Mouse (Mus musculus) cerebellum, adult 11 months (tissue): ENCODE measurements around the gene Entpd7.
A peak's percentile ranks its signal among the peaks of the same experiment; 100 is the strongest.

Experiments used
- DNase-seq: peaks from one replicate; pipeline ENCODE4 v3.0.0; 2022

The Entpd7 gene

DNA sequence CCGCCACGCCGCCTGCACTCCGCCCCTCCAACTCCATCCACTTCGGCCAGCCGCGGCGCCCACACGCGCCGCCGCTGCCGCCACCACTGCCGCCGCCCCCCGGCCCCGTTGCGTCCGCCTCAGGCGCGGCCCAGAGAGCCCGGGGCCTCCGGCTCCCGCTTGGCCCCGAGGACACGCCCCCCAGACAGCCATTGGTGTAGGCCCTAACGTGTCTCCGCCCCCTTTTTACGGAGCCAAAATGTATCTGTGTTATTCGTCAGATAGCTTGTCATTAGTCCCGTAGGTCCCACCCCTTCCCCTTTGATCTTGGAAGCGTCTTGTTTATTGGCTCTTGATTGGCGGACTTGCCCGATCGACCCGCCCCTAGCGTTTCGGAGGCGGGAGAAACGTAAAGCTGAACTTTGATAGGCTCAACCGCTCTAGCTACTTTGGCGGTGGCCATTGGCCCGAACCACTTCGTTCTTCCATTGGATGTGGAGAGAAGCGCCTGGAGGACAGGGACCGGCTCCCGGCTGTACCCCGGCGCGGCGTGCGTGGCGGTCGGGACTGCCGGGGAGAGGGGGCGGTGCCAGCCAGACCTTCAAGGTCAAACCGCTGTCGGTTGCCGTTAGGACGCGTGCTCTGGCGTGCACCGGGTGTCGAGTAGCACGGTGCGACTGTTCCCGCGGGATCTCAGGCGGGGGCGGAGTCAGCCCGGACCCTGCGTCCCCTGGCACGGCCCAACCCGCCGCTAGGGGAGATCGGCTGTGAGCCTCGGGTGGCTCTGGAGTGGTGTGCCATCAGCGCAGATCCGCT, 14.5 kb upstream of the Entpd7 start, which contains the start of gene Slc25a28:
Gene Slc25a28 (minus strand): TSS at position 152 of the 795 bp plus-strand sequence.
- peak; percentile 98 for DNase-seq

DNA sequence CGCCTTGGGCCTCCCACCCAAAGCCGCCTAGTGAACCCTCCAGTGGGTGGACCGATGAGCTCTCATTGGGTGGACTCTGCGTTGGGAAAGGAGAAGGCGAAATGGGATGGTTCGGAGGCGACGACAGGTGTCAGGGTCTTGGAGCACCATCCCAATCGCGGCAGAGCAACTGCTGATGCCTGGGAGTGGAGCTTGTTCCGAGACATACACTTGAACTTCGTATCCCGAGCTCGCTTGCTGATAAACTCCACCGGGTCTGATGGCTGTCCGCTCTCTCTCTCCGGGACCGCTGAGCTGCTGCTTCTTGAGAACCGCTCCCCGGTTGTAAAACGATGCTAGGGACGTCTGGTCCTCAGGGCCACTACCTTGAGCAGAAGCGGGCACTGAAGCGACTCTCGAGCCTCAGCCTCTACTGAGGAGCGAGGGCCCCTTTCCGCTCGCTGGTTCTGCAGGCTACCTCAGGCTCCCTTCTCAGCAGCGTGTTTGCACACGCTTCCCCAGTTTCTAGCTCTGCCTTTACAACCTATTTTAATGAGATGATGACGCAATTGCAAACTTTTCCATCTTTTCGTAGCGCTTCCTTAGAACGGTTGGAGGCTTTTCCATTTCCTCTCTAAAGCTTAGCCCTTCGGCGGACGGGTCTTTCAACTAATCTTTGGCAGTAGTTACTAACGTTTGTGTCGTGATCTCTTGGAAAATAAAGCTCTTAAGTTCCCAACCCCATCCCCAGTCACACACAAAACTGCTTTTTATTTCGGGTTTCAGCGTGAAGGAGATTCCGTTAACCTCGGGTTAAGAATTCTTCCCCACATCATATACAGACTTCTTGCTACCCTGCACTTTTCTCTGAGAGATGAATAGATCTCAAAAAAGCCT, 13.7 kb upstream of the Entpd7 start:
- no peak for DNase-seq

DNA sequence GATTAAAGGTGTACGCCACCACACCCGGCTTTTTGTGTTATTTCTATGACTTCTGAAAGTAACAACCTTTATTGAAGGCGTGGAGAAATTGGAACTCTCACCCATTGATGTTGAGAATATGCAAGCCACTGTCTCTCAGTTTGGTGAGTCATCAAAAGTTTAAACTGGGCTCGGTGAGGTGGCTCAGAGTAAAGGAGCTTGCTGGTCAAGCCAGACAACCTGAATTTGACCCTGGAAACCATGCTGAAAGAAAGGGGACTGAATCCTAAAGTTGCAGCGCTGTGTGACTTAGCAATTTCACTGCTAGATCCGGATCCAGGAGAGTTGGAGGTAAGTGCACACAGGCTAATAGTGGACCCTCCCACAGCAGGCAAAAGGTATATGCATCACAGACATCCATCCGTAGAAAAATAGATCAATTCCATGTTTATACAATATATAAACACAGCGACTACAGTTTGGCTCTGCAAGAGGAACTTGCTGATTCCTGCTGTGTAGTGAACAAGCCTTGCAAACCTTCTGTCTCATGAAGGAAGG, 10.9 kb upstream of the Entpd7 start:
- DNase-seq, result no peak

DNA sequence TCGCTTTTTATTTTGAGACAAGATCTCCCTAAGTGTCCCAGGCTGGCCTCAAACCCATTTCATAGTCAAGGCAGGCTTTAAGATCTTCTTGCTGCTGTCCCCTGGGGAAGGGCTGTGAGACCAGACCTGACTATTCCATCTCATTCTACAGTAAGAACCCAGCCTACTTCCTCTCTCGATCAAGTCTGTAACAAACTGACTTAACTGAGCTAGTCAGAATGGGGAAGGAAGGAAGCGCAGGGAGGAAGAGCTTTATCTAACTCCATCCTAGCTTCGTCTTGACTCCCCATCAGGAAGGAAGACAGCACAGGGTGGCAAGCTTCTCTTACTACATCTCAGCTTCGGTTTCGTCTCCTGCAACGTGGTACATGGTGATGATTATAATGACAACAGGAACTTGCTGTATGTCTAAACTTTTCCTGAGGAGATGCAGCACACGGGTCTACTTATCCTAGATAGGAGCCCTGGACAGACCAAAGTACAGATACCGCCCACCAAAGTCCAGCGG, 9.9 kb upstream of the Entpd7 start:
- DNase-seq, result no peak

DNA sequence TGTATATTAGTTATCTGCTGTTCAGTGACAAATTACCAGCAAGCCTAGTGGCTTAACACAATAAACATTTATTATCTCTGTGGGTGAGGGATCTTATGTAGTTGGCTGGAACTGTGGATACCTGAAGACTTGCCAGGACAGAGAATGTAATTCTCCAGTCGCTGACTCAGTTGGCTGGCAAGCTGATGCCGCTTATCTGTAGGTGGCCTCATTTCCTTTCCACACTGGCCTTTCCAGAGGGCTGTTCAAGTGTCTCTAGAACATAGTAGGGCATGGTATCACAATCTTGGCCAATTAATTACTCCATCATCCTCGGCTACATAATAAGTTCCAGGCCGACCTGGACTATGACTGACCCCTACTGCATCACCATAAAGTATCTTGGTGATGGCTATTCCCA, 7.9 kb upstream of the Entpd7 start:
- DNase-seq, result no peak

DNA sequence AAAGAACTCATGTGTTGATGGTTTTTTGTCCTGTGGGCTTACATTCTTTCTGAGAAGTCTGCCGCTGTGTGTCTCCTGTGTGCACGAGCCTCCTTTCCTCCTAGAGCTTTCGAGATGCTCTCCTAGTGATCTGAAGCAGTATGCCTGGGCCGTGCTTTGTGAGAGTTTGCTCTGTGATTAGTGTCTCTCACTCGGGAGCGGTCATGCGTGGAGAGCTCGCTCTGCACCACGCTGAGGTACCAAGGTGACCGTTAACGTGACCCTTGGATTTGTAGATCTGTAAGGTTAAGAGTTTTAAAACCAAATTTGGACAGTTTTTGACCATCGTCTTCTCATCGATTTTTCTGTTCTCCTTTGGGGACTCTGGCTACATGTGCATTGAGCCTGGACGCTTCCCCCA, 3.3 kb downstream of the Entpd7 start:
- no peak for DNase-seq

DNA sequence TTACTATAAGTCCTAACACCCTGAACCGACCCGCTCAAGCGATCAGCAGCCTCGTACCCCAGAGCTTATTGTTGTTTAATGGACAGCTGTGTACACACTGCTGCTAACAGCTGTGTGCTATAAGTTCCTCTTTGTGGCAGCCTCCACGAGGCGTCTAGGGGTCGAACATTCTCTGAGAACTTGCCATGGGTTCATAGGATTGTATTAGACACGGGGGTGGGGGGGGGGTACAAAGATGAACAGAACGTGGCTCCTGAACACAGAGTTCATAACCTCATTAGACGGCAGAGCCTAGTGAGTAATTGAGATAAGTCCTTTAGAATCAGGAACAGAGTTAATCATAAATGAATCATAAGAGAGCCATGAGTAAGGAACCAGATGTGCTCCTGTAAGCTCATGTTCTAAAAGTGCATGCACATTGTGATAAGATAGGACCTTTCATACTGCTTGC, 6.1 kb downstream of the Entpd7 start:
- no peak for DNase-seq

DNA sequence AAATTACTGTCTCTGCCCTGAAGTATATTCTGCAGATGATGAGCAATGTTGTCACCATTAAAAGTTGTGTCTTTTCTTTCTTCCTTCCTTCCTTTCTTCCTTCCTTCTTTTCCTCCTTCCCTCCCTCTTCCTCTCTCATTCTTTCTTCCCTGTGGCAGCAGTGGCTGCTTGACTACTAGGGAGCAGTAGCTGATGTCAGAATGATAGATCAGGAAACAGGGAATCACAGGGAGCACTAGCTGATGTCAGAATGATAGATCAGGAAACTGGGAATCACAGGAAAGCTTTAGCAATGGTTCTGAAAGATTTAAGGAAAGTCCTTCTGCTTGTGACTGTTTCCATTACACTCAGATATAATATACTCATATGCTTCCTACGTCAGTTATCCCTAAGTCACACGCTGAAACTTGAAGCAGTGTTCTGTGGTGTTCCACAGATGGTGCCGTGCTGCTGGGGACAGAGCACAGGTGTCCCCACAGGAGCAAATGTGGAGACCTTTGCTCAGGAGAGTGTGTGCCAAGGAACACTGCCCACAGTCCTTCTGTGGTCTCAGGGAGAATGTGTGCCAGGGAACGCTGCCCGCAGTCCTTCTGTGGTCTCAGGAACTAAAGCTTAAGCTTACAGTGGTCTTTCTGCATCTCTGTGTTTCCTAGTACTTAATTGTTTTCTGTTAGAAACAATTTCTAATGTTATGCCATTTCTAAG, 8.3 kb downstream of the Entpd7 start:
- DNase-seq, result no peak

DNA sequence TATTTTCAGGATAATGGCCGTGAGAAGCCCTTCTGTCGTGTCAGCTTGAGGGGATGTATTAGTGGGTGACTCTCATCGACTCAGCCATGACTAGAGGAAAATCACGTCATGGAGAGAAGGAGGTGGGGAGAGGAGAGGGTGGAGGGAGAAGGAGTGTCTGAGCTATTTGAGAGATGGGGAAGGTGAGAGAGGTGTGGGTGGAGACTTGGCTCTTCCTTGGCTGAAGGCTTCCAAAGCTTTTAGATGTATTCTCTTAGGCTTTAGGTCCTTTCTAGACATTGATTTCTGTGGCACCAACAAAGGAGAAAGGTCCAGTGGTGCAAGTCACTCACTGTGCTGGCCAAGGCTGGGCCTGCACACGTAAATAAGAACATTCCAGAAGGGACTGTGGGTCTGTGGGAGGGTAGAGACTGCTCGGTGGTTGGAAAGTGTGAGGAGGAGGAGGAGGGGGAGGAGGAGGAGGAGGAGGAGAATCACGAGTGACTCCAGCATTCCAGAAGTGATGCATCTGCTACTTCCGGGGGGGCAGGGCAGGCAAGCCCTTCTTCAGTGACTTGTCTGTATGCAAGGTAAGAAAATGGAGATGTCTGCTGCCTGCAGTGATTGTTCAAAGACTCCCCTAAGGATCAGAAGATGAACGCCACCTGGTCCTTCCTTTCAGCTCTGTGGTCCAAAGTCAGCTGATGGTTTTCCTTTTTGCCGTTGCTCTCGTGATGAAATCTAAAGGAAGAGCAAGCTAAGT, 9.7 kb downstream of the Entpd7 start:
- DNase-seq, result no peak

DNA sequence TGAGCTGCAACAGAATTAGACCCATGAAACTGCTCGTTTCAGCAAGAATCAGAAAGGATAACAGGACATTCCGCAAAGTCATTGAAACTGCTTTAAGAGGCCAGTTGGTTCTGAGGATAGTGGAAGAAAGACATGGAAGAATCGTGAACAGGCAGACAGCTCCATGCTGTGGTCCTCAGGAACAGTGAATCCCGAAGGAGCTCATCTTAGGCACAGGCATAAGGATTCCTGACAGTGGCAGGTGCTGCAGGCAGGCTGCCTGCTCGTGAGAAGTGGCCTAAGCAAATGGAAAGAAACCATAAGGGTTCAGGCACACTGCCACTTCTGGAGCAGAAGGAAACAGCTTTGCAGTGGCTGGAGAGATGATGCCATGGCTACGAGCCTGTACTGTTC, 10.3 kb downstream of the Entpd7 start:
- DNase-seq, result no peak

DNA sequence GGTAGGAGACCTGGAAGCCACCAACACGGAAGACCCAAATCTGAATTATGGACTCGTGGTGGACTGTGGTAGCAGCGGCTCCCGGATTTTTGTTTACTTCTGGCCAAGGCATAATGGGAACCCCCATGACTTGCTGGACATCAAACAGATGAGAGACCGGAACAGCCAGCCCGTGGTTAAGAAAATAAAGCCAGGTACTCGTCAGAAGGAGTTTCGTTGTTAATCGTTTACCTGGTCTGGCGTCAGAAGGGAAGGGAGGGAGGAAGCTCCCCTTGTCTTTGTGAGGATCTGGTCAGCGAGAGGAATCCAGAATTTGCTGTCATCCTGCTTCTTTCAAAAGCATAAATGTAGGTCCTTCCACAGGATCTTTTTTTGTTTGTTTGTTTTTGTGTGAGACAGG, 14.7 kb downstream of the Entpd7 start:
- no peak for DNase-seq

DNA sequence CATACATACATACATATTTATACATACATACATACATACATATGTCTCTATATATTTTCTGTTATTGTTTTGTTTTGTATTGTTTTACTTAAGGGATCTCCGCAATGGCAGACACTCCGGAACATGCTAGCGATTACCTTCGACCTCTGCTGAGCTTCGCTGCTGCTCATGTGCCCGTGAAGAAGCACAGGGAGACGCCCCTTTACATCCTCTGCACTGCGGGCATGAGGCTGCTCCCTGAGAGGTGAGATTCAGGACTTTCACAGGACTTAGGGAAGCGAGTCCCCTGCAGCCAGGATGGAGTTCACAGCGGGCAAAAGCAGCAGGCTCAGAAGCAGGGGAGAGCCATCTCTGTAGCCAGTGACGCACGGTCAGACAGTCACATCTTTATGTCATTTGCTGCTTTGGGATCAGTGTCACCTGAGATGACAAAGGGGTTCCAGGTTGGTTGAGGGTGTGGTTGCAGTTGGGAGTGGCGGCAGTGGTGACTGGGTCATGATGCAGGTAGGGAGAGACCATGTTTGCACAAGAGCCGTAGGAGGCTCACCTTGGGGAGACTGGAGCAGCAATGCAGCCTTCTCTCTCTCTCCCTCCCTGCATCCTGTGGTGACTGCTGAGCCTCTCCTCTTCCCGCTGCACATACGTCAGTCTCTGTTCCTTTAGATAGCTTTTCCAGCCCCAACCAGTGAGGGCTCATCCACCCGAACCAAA, 15.5 kb downstream of the Entpd7 start:
- no peak for DNase-seq

DNA sequence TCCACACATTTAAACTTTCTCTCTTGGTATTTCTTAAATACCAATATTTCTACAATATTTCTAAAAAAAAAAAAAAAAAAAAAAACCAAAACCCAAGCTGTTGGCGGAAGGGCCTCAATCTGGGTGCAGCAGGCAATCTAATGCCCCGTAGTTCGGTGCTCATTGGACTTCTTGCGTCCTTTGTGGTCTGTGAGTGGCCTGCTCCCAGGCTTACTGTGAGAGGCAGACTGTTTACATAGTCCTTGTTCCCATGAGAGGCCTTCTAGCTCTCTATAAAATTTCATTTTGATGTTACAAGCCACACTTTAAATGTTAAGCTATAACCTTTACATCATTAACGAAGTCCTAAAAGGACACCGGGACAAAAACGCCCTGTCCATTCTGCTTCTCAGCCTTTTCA, 18.7 kb downstream of the Entpd7 start:
- no peak for DNase-seq

DNA sequence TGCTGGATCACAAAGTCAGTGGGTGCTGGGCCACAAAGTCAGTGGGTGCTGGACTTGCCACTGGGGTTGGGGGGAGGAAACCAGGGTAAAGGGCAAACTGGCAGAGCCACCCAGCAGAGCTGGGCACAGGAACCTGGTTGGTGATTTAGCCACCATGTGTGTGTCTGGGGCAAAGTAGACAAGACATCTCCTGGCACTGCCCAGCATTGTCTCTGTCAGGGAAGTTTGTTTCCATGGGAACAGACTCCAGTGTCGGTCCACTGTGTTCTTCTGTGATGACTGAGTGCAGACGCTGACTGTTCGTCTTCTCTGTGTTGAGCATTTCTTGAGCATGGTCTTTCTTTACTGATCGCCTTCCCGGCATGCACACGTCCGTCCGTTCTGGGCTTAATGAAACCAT, 19.8 kb downstream of the Entpd7 start:
- DNase-seq, result no peak

DNA sequence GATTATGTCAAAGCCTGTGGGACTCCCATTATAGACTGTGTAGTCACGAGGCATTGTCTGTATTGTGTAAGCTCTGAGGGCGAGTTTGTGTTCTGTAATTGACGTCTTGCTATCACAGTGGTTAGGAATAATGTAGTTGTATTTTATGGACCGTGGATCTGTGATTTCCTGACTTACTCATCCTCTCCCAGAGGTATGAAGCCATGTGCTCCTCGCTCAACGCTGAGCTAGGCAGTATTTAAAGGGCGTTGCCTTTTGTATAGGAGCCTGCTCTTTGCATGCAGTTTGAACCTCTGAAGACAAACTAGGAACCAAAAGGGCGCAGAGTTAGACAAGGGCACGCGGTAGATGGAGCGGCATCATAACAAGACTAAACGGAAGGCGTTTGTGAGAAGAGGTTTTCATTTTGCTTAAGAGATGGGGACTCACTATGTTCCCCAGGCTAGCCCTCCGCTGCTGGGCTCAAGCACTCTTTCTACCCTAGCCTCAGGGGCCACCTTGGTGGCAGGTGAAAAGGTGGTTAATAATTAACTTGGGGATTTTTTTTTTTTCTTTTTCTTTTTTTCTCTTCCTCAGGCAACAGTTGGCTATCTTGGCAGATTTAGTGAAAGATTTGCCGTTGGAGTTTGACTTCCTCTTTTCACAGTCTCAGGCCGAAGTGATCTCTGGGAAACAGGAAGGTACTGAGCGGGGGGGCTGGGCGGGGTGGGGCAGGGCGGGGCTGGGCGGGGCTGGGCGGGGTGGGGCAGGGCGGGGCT, 21.9 kb downstream of the Entpd7 start:
- DNase-seq, result no peak

DNA sequence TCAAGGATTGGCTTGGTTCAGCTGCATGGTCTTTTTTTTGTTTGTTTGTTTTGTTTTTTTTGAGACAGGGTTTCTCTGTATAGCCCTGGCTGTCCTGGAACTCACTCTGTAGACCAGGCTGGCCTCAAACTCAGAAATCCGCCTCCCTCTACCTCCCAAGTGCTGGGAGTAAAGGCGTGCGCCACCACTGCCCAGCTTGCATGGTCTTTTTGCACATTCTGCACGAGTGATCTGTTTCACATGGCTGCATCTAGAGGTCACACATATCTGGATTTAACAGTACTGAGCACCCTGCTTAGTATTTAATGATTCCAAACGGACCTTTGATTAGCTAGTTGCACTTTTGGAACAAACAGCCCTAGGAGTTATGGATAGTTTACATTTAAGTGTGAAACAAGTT, 22.5 kb downstream of the Entpd7 start:
- DNase-seq, result no peak

DNA sequence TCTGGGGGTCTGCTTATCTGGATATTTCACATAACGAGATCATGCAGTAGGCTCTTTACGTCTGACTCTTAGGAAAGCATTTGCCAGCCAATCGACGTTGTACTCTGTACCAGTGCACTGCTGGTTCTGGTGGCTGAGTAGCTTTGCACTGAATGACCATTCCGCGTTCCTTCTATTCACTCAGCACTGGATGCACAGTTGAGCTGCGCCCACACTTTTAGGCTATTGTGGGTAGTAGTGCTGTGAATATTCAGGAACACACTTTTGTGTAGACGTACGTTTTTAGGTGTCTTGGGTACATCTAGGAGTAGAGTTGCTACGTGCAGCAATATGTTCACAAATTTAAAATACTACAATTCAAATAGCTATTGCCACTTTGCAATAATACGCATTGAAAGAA, 30.6 kb downstream of the Entpd7 start:
- DNase-seq, result no peak

DNA sequence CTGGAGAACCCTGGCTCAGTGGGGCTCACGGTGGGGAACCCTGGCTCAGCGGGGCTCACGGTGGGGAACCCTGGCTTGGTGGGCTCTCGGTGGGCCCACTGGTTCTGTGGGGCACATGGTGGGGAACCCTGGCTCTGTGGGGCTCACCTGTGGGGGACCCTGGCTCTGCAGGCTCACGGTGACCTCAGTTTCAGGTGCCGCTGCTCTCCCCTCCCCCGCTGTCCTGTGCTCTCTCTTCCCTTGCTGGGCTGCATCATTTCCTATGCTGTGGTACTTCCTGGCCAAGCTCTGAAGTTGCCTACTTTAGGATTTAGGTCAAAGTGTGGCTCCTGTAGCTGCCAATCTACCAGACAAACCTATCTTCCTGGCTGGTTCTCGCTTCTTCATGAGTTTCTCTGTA, 33.4 kb downstream of the Entpd7 start:
- no peak for DNase-seq

DNA sequence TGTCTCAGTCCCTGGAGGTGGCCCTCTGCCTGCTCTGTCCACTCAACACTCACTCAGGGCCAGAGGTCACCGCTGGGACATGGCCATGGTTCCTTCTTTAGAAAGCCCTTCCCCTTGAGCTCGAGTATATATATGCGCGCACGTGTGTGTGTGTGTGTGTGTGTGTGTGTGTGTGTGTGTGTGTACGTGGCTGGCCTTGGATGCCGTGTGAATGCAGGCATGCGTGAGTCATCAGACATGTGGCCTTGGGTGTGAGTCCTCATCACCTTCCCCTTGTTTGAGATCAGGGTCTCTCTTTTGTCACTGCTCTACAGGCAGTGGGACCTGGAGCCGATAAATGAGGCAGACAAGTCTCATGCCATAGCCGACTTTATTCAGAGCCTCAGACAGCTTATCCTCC, 34.0 kb downstream of the Entpd7 start:
- DNase-seq, result no peak

DNA sequence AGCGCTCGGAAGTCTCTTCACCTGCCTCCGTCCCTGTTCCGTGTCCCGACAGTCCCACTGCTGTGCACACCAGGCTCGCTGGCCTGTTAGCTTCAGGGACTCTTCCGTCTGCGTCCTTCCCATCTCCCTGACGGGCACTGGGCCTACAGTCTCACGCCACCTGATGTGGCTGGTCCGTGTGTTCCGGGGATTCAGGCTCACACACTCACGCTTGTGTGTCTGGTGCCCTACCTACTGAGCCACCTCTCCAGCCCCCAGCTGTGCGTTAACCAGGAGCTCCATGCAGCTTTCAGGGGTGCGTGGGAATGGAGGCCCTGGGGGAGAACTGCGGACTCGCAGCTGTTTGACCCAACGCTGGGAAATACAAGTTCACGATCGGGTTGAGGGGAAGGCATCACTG, 34.7 kb downstream of the Entpd7 start:
- no peak for DNase-seq

DNA sequence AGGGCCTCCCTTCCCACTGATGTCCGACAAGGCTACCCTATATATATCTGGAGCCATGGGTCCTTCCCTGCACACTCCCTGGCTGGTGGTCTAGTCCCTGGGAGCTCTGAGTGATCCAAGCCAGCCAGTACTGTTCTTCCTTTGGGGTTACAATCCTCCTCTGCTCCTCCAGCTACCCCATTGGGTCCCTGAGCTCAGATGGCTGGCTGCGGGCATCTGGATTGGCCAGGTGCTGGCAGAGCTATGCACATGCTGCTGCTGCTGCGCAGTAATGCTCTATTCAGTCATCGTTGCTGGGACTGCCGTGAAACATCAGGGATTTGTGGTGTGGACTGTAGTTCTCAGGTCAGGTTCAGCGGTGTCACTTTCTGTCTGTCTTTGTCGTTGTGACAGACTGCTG, 35.3 kb downstream of the Entpd7 start:
- no peak for DNase-seq
